Mouse (Mus musculus): Measurements from ENCODE around the gene Syne2.
"Not testable (repeated sequence)": the region's sequence is repeated elsewhere in the genome, so short reads cannot be mapped to it uniquely, and the experiment has no call there.

Syne2 gene

GRCm38 (mm10) chr12:76111046-76111445 lies 293.1 kb downstream of the Syne2 start:
- peak in 1 of 2 experiments; percentile 55 for DNase-seq

GRCm38 (mm10) chr12:76116577-76116976 lies 298.6 kb downstream of the Syne2 start:
- DNase-seq, result no peak

GRCm38 (mm10) chr12:76117632-76118153 lies 299.8 kb downstream of the Syne2 start:
- no peak for DNase-seq

- DNase-seq, result no peak
These were observed 305.3 kb downstream of the Syne2 start for GRCm38 (mm10) chr12:76123223-76123622.

GRCm38 (mm10) chr12:76128306-76128705 lies 310.4 kb downstream of the Syne2 start:
- peak in 1 of 2 experiments; percentile 39 for DNase-seq

GRCm38 (mm10) chr12:76128831-76129230 lies 310.9 kb downstream of the Syne2 start:
- DNase-seq, result peak; percentile 83 to 84

GRCm38 (mm10) chr12:76130281-76130680 lies 312.3 kb downstream of the Syne2 start:
- DNase-seq, result peak; percentile 77 to 89

- DNase-seq, result no peak
These were observed 313.0 kb downstream of the Syne2 start for GRCm38 (mm10) chr12:76130891-76131290.

GRCm38 (mm10) chr12:76132591-76132990 lies 314.7 kb downstream of the Syne2 start:
- no peak for DNase-seq

GRCm38 (mm10) chr12:76133081-76133480 lies 315.1 kb downstream of the Syne2 start:
- not testable (repeated sequence) for DNase-seq

- no peak for DNase-seq
These were observed 318.8 kb downstream of the Syne2 start for GRCm38 (mm10) chr12:76136701-76137100.

GRCm38 (mm10) chr12:76152389-76152788 lies 334.5 kb downstream of the Syne2 start:
- DNase-seq, result peak; percentile 65 to 68

All from cerebellum, postnatal 14 days (tissue).